Mouse (Mus musculus) gastrocnemius, adult 18-20 months (tissue): ENCODE measurements around the gene Crcp. TPM values are rescaled to one million over a fixed set of nuclear protein-coding genes. Genes with fewer than 3 reads are reported as not detected.

ENCODE experiments used
- DNase-seq: peaks from one replicate; pipeline ENCODE4 v3.0.0; 2021; ENCODE audit warnings: low spot score
- long read RNA-seq, 2 experiments: library from polyadenylated mRNA; stranded (forward); transcript quantifications; one replicate each; pipeline ENCODE4 v2.0.0; 2021
- total RNA-seq, 2 experiments: library from RNA; stranded (reverse); gene quantifications; 2 replicates each; pipeline ENCODE4 v1.2.3; 2021

The Crcp gene
- 10 to 100 TPM; 19.3 to 20.3 TPM for total RNA-seq
- long read RNA-seq, experiment 1, transcript Crcp-202 (6 exons, 669 nt) = minor isoform, 6 of 31 reads
- long read RNA-seq, experiment 1, transcript Crcp-201 (6 exons, 1,492 nt) = major isoform, 16 of 31 reads
- long read RNA-seq, experiment 1, partial matches to known transcripts = 0 of 31 reads
- long read RNA-seq, experiment 1, other reads (novel, unspliced or antisense) = 8 of 31 reads
- long read RNA-seq, experiment 2, transcript Crcp-201 (6 exons, 1,492 nt) = major isoform, 15 of 20 reads
- long read RNA-seq, experiment 2, partial matches to known transcripts = 1 of 20 reads
- long read RNA-seq, experiment 2, other reads (novel, unspliced or antisense) = 0 of 20 reads

- DNase-seq = peak; percentile 82
Measured at GRCm38 (mm10) chr5:130029142-130029897, at the start of gene Crcp, which contains the start of gene Asl. Gene Crcp, plus strand, starts transcription at chr5:130029290. Gene Asl, minus strand, starts transcription at chr5:130029247.

- no peak for DNase-seq
Measured at GRCm38 (mm10) chr5:129980216-129980615, 48.9 kb upstream of the Crcp start.

- DNase-seq = no peak
Measured at GRCm38 (mm10) chr5:129989376-129989775, 39.7 kb upstream of the Crcp start.

DNA sequence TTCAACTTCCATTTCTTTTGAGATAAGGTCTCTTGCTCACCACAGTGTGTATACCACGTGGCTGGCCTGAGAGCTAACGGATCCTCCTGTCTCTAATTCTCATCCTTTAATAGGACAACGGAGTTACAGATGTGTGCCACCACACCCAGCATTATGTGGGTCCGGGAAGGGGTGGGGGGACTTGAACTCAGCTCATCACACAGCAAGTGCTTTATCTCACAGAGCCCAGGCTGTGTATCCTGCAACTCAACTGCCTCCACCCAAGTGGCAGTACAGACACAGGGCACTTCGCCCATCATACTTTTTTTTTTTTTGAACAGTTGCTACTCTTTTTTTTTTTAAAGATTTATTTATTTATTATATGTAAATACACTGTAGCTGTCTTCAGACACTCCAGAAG is 37.2 kb upstream of the Crcp start:
- DNase-seq = no peak

- DNase-seq = no peak
Measured at GRCm38 (mm10) chr5:129993374-129993773, 35.7 kb upstream of the Crcp start.

- DNase-seq = no peak
Measured at GRCm38 (mm10) chr5:129994989-129995388, 34.1 kb upstream of the Crcp start.

- no peak for DNase-seq
Measured at GRCm38 (mm10) chr5:129997700-129998099, 31.4 kb upstream of the Crcp start.

- peak; percentile 38 for DNase-seq
Measured at GRCm38 (mm10) chr5:129999097-129999496, 30.0 kb upstream of the Crcp start.

GRCm38 (mm10) chr5:130000735-130001134 is 28.4 kb upstream of the Crcp start:
- peak; percentile 23 for DNase-seq

DNA sequence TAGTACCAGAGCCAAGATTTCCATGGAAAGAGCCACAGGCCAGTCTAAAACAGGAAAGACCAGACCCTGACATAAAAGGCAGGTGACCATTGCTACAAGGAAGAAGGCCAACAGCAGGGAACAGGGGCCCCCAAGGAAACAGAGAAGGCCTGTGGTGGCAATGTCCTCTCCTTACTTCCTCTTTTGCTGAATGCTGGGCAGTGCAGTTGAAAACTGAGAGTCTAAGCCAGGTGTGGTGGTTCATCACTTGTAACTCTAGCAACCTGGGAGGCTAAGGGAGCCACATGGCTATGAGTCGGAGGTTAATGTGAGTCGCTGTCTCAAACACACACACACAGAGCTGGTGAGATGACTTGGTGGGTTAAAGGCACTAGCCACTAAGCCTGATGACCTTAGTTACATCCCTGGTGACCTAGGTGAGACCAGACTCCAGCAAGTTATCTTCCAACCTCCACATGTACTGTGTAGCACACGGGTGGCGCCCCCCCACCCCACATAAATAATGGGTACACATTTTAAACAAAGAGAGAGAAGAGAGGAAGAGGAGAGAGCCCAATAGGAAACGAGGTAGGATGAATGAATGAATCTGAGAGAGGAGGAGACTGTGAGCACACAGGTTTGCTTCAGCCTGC is 27.6 kb upstream of the Crcp start:
- no peak for DNase-seq

DNA sequence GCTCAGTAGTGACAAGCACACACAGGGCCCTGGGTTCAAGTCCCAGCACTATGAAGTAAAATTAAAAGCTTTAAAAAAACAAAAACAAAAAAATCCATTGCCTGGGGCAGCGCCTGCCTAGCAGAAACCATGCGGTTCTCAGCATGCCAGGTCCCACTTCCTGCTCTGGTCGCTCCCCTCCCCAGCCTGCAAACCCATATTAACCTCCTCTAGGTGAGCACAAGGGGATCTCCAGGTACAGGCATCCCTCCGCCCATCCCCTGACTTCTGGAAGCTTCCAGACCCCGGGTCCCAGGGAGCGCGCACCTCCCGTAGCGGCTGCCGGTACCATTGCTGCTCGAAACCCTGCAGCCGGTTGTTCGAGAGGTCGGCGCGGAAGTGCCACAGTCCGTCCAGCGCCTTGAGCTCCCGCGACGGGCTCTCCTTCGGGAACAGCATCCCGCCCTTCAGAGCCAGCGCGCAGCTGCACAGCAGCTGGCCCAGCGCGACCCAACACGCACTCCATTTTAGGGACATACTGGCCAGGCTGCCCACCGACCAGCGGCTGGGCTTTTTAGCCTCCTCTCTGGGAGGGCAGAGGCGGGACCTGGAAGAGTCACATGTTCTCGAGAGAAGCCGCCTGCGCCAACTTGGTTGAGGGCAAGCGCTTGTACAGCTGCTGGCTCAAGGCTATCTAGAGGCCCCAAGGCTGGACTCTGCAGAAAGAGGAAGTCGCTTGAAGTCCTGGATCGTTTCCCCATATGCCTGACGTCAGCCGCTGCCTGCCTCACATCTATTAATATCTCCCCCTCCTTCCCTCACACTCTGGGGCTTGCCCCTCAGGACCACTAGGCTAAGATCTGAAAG is 26.6 kb upstream of the Crcp start, which contains the start of gene Gusb:
Gusb (minus strand) TSS at position 749 of the 846 bp plus-strand sequence.
- peak; percentile 85 for DNase-seq

DNA sequence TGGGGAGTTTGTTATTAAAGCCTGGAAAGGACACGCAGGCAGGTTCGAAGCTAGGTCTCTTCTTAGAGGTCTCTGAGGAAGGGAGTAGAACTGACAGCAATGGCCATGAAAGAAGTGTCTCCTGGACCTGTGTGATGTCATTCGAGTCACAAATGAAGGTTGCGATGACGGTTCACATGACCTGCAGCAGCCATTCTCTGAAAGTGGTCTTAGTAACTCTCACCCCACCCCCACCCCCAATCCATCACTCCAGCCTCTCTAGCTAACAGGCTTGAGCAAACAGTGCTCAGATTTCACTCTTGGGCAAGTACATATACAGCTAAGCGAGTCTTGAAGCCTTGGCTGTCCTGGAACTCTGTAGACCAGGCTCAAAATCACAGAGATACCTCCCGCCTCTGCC is 25.9 kb upstream of the Crcp start:
- DNase-seq = no peak

DNA sequence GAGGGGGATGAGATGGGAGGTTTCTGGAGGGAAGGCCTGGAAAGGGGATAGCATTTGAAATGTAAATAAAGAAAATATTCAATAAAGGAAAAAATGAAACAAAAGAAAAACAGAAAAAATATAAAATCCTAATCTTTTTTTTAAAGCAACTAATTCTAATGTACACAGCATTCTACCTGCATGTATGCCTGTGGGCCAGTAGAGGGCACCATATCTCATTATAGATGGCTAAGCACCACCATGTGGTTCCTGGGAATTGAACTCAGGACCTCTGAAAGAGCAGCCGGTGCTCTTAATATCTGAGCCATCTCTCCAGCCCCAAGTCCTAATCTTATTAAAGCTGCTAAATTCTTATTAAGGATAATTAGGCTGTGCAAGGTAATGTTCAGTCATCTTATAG is 21.7 kb upstream of the Crcp start:
- DNase-seq = no peak

GRCm38 (mm10) chr5:130008034-130008590 is 21.0 kb upstream of the Crcp start:
- DNase-seq = no peak

GRCm38 (mm10) chr5:130009784-130010183 is 19.3 kb upstream of the Crcp start:
- DNase-seq = no peak

DNA sequence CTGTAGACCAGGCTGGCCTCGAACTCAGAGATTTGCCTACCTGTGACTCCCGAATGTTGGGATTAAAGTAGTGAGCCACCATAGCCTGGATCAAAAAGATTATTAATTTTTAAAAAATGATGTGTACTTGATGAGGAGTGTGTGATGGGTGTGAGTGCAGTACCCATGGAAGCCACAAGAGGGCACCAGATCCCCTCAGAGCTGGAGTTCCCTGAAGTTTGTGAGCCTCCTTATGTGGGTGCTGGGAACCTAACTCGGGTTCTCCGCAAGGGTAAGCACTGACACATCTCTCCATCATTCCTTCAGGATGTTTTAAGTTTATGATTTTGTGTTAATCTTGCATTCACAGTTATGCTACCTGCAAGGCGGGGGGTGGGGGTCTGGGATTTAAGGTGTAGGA is 18.1 kb upstream of the Crcp start:
- no peak for DNase-seq

DNA sequence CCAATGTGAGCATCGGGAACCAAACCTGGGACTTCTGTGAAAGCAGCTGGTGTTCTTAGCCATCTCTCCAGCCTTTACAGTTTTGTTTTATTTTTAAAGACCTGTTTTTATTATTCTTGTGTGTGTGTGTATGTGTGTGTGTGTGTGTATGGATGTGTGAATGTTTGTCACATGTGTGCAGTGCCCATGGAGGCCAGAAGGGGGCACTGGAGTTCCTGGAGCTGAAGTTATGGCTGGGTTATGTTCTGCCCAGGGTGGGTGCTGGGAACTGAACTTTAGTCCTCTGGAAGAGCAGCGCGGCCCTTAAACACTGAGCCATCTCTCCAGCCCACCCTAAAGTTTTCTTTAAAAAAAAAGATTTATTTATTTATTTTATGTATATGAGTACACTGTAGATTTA is 14.0 kb upstream of the Crcp start:
- DNase-seq = no peak

- no peak for DNase-seq
Measured at GRCm38 (mm10) chr5:130019461-130019860, 9.6 kb upstream of the Crcp start.

GRCm38 (mm10) chr5:130021361-130021966 is 7.6 kb upstream of the Crcp start:
- no peak for DNase-seq

- DNase-seq = no peak
Measured at GRCm38 (mm10) chr5:130022366-130022765, 6.7 kb upstream of the Crcp start.
